ENCODE assay signal across 8 mouse cellular contexts in genomic region chr3:14889716-14890409, GRCm38 (mm10). TPM values are rescaled to one million over a fixed set of nuclear protein-coding genes. Genes with fewer than 3 reads are reported as not detected.
DNase-seq lines count a peak whose midpoint lies in the region; ATAC-seq lines count a peak whose summit lies in the region.
"Had no signal": no experiment of that assay in that cellular context is flagged by ENCODE, and none has a peak within 500 bp of the region (broad histone marks: within the 10 kb centered on the region; RNA-seq: fewer than 3 reads in every experiment).

No protein-coding gene starts in this region.

- no peaks in the 10 kb centered on the region for H3K4me1 ChIP-seq in hindbrain, embryonic 13.5 days (replicated peaks)
- H3K4me1 ChIP-seq in hindbrain, embryonic 14.5 days (replicated peaks; ENCODE audit: control insufficient read depth, insufficient read depth, low read length) = no peaks in the 10 kb centered on the region
- H3K4me1 ChIP-seq in lung, embryonic 15.5 days = peaks cover 20% of the 10 kb centered on the region

- no peaks in the 10 kb centered on the region for H3K36me3 ChIP-seq in hindbrain, embryonic 13.5 days
- H3K36me3 ChIP-seq in hindbrain, embryonic 14.5 days (replicated peaks; ENCODE audit: control insufficient read depth, insufficient read depth) = no peaks in the 10 kb centered on the region
- H3K36me3 ChIP-seq in lung, embryonic 15.5 days = no peaks in the 10 kb centered on the region

- no peak for ATAC-seq in hindbrain, embryonic 13.5 days (ENCODE audit: low FRiP score)
- no peak for ATAC-seq in hindbrain, embryonic 14.5 days (ENCODE audit: low FRiP score)
- peak; percentile 8; the same call in 1 of the 2 replicates for ATAC-seq in lung, embryonic 15.5 days (ENCODE audit: borderline replicate concordance, extremely low read depth, low FRiP score, low TSS enrichment)

- WGBS in hindbrain, embryonic 13.5 days = 53% methylated on average over 4 of the region's 4 CpGs
- 50% methylated on average over 4 of the region's 4 CpGs for WGBS in hindbrain, embryonic 14.5 days
- WGBS in lung, embryonic 15.5 days = 22% methylated on average over 4 of the region's 4 CpGs

- H3K9ac ChIP-seq in hindbrain, embryonic 13.5 days = no peak overlapping the region
- no peak overlapping the region for H3K9ac ChIP-seq in hindbrain, embryonic 14.5 days
- H3K9ac ChIP-seq in lung, embryonic 15.5 days = peak overlapping the region; percentile 36

- H3K9me3 ChIP-seq in hindbrain, embryonic 13.5 days = no peaks in the 10 kb centered on the region
- H3K9me3 ChIP-seq in hindbrain, embryonic 14.5 days (ENCODE audit: control insufficient read depth, low read length) = no peaks in the 10 kb centered on the region
- H3K9me3 ChIP-seq in lung, embryonic 15.5 days = no peaks in the 10 kb centered on the region

- peak overlapping the region; percentile 40; the same call in 1 of the 2 replicates for H3K27ac ChIP-seq in hindbrain, embryonic 13.5 days
- H3K27ac ChIP-seq in hindbrain, embryonic 14.5 days = no peak overlapping the region; the same call in 1 of the 2 replicates
- peak overlapping the region; percentile 92 for H3K27ac ChIP-seq in lung, embryonic 15.5 days

- DNase-seq in hindbrain, embryonic 14.5 days (ENCODE audit: low spot score) = no peak
- DNase-seq in 416B (ENCODE audit: low read depth) (peak; percentile 38), R1 (ENCODE audit: low read depth, low spot score) (peak; percentile 75)
- no peak for DNase-seq in urinary bladder, postnatal 10 days (ENCODE audit: low spot score)
- DNase-seq in cerebellum, postnatal 14 days = no peak
- DNase-seq: gastrocnemius, postnatal 25 days had no signal

- peaks cover 8% of the 10 kb centered on the region for H3K27me3 ChIP-seq in hindbrain, embryonic 13.5 days
- peaks cover 4% of the 10 kb centered on the region for H3K27me3 ChIP-seq in hindbrain, embryonic 14.5 days (ENCODE audit: control insufficient read depth, insufficient read depth, low read length)
- no peaks in the 10 kb centered on the region for H3K27me3 ChIP-seq in lung, embryonic 15.5 days

- H3K4me2 ChIP-seq in hindbrain, embryonic 13.5 days = 0 out of 2 replicates have a peak overlapping the region, but pooled peaks have one; percentile 6
- H3K4me2 ChIP-seq in hindbrain, embryonic 14.5 days (replicated peaks) = no peak overlapping the region
- peak overlapping the region; percentile 57 for H3K4me2 ChIP-seq in lung, embryonic 15.5 days

- no peak overlapping the region for H3K4me3 ChIP-seq in hindbrain, embryonic 13.5 days
- no peak overlapping the region for H3K4me3 ChIP-seq in hindbrain, embryonic 14.5 days (replicated peaks; ENCODE audit: low read length)
- H3K4me3 ChIP-seq in lung, embryonic 15.5 days = peak overlapping the region; percentile 86

RNA-seq across cellular contexts. Expression of gene Car2, which starts 3.8 kb away (rescaled TPM):
- 29.6 and 31.4 TPM in 2 replicates for polyA plus RNA-seq in hindbrain, embryonic 13.5 days (2015; fragmentation: Nextera tagmentation; extraction: Ambion mirVana)
- 43.5 and 44.7 TPM in 2 replicates for polyA plus RNA-seq in hindbrain, embryonic 14.5 days (2014; fragmentation: Nextera tagmentation; extraction: Ambion mirVana)
- polyA plus RNA-seq in lung, embryonic 15.5 days (2015; fragmentation: Nextera tagmentation; extraction: Ambion mirVana) = 392 and 393 TPM in 2 replicates

RNA-seq across cellular contexts. Expression of gene Car3, which starts 26.6 kb away (rescaled TPM):
- polyA plus RNA-seq in hindbrain, embryonic 13.5 days (2015; fragmentation: Nextera tagmentation; extraction: Ambion mirVana) = 1.1 and 1.4 TPM in 2 replicates
- 0.82 and 1.6 TPM in 2 replicates for polyA plus RNA-seq in hindbrain, embryonic 14.5 days (2014; fragmentation: Nextera tagmentation; extraction: Ambion mirVana)
- 2.1 and 3.3 TPM in 2 replicates for polyA plus RNA-seq in lung, embryonic 15.5 days (2015; fragmentation: Nextera tagmentation; extraction: Ambion mirVana)

Comparison
In these comparisons a context has a peak if more than half of its experiments do, and no peak if none do; other contexts are left out.
1. DNase-seq: peak in 416B (single experiment) and R1 (single experiment); none in hindbrain, embryonic 14.5 days (single experiment), urinary bladder, postnatal 10 days (single experiment) and cerebellum, postnatal 14 days (0 of 2).